Mouse (Mus musculus): ENCODE results near the gene Gm29564. TPM values are rescaled to one million over a fixed set of nuclear protein-coding genes. Genes with fewer than 3 reads are reported as not detected.
"Not testable (repeated sequence)": the region's sequence is repeated elsewhere in the genome, so short reads cannot be mapped to it uniquely, and the experiment has no call there.

The Gm29564 gene
- not detected in 2 replicates for polyA plus RNA-seq (2014; fragmentation: Nextera tagmentation; extraction: Ambion mirVana)

DNA sequence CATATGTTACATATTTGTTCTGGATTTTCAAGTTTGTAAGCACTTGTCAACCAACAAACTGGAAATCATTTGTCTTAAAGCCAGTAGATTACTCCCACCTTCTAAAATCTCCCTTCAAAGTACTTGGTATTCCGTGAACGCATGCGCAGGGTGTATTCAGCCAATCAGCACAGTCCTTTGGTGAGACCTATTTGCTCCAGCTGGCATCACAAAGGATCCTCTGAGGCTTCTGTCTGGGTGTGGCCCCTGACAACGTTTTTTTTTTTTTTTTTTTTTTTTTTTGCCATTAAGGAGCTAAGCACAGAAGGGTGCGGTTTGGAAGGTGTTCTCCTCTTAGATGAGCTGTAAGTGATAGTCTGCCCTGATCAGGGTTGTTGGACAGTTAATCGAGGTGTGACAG is at the start of gene Gm29564:
Gene Gm29564 (plus strand): TSS at position 301 of the 400 bp plus-strand sequence.
- no CpG with 5 or more reads among the region's 6 CpGs for WGBS
- not testable (repeated sequence) for H3K4me2 ChIP-seq; H3K27me3 ChIP-seq (ENCODE audit: control insufficient read depth, insufficient read depth, low read length); H3K4me3 ChIP-seq (ENCODE audit: low read depth, low read length); H3K36me3 ChIP-seq (ENCODE audit: control insufficient read depth, insufficient read depth, low read length); DNase-seq (ENCODE audit: low spot score, missing footprints); ATAC-seq (ENCODE audit: low FRiP score); H3K9ac ChIP-seq (ENCODE audit: low read length); H3K4me1 ChIP-seq (ENCODE audit: control insufficient read depth, insufficient read depth, low read length); H3K27ac ChIP-seq (ENCODE audit: low read depth, low read length); H3K9me3 ChIP-seq (ENCODE audit: control insufficient read depth, low read length)

Other genes starting within 250 kb of the Gm29564 start
- not detected in 2 replicates for gene Gm20867, start 249.8 kb upstream of the Gm29564 start, polyA plus RNA-seq (2014; fragmentation: Nextera tagmentation; extraction: Ambion mirVana)